Mouse (Mus musculus) WW6 (cell line): ENCODE measurements at regions not wholly inside any gene's neighbourhood (a gene's known extent, or its start where the extent isn't known, plus 50 kb on each side); places are given as distances from the start of the nearest gene placed in this dataset.

Experiments used
- DNase-seq: peaks from one replicate; pipeline ENCODE4 v3.0.0-alpha.2; 2013; ENCODE audit warnings: low read depth, low spot score

GRCm38 (mm10) chr4:79670203-79670891 is 1163.6 kb upstream of the Tyrp1 start:
- no peak for DNase-seq

GRCm38 (mm10) chr4:79694787-79695763 is 1138.8 kb upstream of the Tyrp1 start:
- DNase-seq = no peak

GRCm38 (mm10) chr4:79720915-79721314 is 1113.0 kb upstream of the Tyrp1 start:
- DNase-seq = peak; percentile 5

- DNase-seq = no peak
These were observed 1109.8 kb upstream of the Tyrp1 start for GRCm38 (mm10) chr4:79724103-79724502.

- DNase-seq = no peak
These were observed 1092.9 kb upstream of the Tyrp1 start for GRCm38 (mm10) chr4:79740925-79741560.
